Mouse (Mus musculus) lung, postnatal 0 days (tissue): ENCODE data around the gene Gng2. TPM values are rescaled to one million over a fixed set of nuclear protein-coding genes. Genes with fewer than 3 reads are reported as not detected.
"Not testable (repeated sequence)": the region's sequence is repeated elsewhere in the genome, so short reads cannot be mapped to it uniquely, and the experiment has no call there.

Experiments used
- ATAC-seq: fragments of 200-750 bp; cut with Nextera tagmentation; 2 replicates; pipeline ENCODE4 v1.8.0; 2017; ENCODE audit warnings: moderate library complexity
- DNase-seq: peaks from one replicate; pipeline ENCODE4 v3.0.0-alpha.2; 2016; ENCODE audit warnings: low spot score
- H3K27ac ChIP-seq: fragments of 300-500 bp; sonication (generic); 2 replicates; pipeline ENCODE4 v1.5.1; 2014; ENCODE audit warnings: antibody characterized with exemption, mild to moderate bottlenecking, low read length, mixed read lengths
- H3K27me3 ChIP-seq: fragments of 300-500 bp; sonication (generic); replicated peaks from 2 replicates; pipeline ENCODE4 v1.6.1; 2014; ENCODE audit warnings: low read length, mixed read lengths; ENCODE audit not compliant: insufficient read depth
- H3K36me3 ChIP-seq: fragments of 300-500 bp; sonication (generic); 2 replicates; pipeline ENCODE4 v1.6.1; 2014; ENCODE audit warnings: low read length, mixed read lengths; ENCODE audit not compliant: insufficient read depth
- H3K4me1 ChIP-seq: fragments of 300-500 bp; sonication (generic); 2 replicates; pipeline ENCODE4 v1.6.1; 2014; ENCODE audit warnings: antibody characterized with exemption, low read depth, low read length, mixed read lengths; ENCODE audit not compliant: insufficient read depth
- H3K4me2 ChIP-seq: fragments of 300-500 bp; sonication (generic); replicated peaks from 2 replicates; pipeline ENCODE4 v1.6.1; 2014; ENCODE audit warnings: low read depth, mild to moderate bottlenecking, low read length, moderate library complexity, mixed read lengths
- H3K4me3 ChIP-seq: fragments of 300-500 bp; sonication (generic); 2 replicates; pipeline ENCODE4 v1.5.1; 2014; ENCODE audit warnings: low read depth, low read length
- H3K9ac ChIP-seq: fragments of 300-500 bp; sonication (generic); replicated peaks from 2 replicates; pipeline ENCODE4 v1.6.1; 2014; ENCODE audit warnings: low read depth, mild to moderate bottlenecking
- H3K9me3 ChIP-seq: fragments of 300-500 bp; sonication (generic); 2 replicates; pipeline ENCODE4 v1.6.1; 2016; ENCODE audit warnings: low read length, mixed read lengths
- CTCF ChIP-seq: IDR thresholded peaks from 2 replicates; pipeline ENCODE4 v1.5.1; 2016; ENCODE audit warnings: antibody characterized with exemption, mild to moderate bottlenecking
- EP300 ChIP-seq: IDR thresholded peaks from 2 replicates; pipeline ENCODE4 v1.6.1; 2016; ENCODE audit warnings: antibody characterized with exemption, mild to moderate bottlenecking, control low read depth
- WGBS: fragments of 180-500 bp; shearing (Covaris S2); extraction: QIAGEN DNeasy Blood & Tissue Kit; methylation state at CpG from one replicate; pipeline ENCODE4 v1.1.7; 2014; 5-methylcytosine and 5-hydroxymethylcytosine counted together
- polyA plus RNA-seq: library from polyadenylated mRNA; unstranded; fragments of >200 nt; fragmentation: Nextera tagmentation; extraction: Ambion mirVana; gene quantifications from 2 replicates; pipeline ENCODE4 v1.2.1, GENCODE M21; 2015

The Gng2 gene
- polyA plus RNA-seq, 1 experiment from 2014 or later = 27.9 TPM

DNA sequence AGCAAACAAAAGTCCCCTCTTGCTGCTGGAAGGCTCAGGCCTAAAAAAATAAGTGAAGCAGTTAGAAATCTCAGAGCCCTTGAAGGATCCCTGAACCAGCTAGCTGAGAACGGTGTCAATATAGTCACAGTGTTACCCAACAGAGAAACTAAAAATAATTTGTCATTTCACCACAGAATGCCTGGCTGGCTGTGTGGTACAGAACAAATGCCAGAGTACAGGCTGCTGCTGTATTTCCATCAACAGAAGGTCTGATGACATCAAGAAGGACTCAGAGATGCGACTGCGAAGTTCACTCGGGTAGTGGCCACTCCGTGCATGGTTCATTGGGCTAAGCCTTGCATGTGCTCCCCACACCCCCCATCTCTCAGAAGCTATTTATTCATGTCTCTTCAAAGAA lies 89.9 kb downstream of the Gng2 start:
- Histone ChIP-seq H3K4me1 (no peaks in the 10 kb centered on the region), H3K27ac (no peak overlapping the region), H3K4me3 (no peak overlapping the region), H3K27me3 (no peaks in the 10 kb centered on the region), H3K9ac (no peak overlapping the region), H3K36me3 (no peaks in the 10 kb centered on the region), H3K4me2 (no peak overlapping the region), H3K9me3 (no peaks in the 10 kb centered on the region)
- ATAC-seq = no peak
- WGBS = 89% methylated on average over 5 of the region's 5 CpGs
- TF ChIP-seq CTCF = no peak
- DNase-seq = no peak

DNA sequence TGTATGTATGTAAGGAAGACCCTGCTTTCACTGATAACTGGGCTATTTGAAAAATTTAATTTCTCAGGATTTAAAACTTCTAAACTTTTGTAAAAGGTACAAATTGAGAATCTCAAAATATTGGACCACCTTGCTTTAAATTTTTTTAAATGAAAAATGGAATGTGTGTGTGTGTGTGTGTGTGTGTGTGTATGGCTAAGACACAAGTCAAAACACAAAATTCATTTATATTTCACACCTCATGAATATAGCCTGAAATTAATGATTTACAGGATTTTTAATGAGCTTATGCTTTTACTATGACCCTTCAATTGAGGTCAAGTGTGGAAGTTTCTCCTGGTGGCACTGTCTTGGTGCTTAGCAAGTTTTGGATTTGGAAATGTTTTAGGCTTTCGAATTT lies 93.0 kb downstream of the Gng2 start:
- H3K9ac ChIP-seq, DNase-seq, H3K36me3 ChIP-seq, H3K4me2 ChIP-seq, H3K4me3 ChIP-seq, H3K27me3 ChIP-seq, ATAC-seq, H3K27ac ChIP-seq, H3K4me1 ChIP-seq, H3K9me3 ChIP-seq: not testable (repeated sequence)
- WGBS = 84% methylated on average over 1 of the region's 1 CpGs

DNA sequence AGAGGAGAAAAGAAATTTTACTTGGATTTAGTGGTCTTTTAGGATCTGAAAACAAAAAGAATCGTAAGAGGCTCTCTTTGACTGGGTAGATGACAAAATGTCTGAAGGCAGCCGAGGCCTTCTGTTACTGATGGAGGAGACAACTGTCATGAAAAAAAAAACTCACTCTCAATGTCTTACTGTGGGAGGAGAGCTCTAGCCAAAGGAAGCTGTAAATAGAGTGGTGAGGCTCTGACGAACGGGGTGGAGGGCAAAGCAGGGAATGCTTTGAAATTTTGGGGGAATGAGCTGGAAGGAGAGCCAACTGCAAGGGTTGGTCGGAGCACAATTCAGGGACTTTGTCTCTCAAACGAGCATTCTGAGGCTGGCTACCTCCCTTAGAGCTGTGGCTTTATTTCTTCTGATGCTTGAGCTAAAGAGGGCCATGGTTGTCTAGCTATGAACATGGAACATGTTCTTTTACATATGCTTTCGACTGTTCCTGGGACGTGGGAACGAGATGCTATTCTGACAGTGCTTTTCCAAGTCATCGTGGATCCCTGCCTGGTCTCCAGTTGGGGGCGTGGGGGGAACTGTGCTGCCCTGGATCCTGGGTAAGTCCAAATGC lies 103.1 kb downstream of the Gng2 start:
- no peak for DNase-seq
- 71% methylated on average over 11 of the region's 11 CpGs for WGBS
- no peak for ATAC-seq
- no peaks in the 10 kb centered on the region for H3K27me3 ChIP-seq
- TF ChIP-seq EP300 = no peak
- no peak for TF ChIP-seq CTCF
- no peaks in the 10 kb centered on the region for H3K36me3 ChIP-seq
- H3K9ac ChIP-seq = no peak overlapping the region
- H3K4me2 ChIP-seq = no peak overlapping the region
- H3K4me3 ChIP-seq = no peak overlapping the region
- no peaks in the 10 kb centered on the region for H3K9me3 ChIP-seq
- H3K27ac ChIP-seq = no peak overlapping the region
- no peaks in the 10 kb centered on the region for H3K4me1 ChIP-seq

DNA sequence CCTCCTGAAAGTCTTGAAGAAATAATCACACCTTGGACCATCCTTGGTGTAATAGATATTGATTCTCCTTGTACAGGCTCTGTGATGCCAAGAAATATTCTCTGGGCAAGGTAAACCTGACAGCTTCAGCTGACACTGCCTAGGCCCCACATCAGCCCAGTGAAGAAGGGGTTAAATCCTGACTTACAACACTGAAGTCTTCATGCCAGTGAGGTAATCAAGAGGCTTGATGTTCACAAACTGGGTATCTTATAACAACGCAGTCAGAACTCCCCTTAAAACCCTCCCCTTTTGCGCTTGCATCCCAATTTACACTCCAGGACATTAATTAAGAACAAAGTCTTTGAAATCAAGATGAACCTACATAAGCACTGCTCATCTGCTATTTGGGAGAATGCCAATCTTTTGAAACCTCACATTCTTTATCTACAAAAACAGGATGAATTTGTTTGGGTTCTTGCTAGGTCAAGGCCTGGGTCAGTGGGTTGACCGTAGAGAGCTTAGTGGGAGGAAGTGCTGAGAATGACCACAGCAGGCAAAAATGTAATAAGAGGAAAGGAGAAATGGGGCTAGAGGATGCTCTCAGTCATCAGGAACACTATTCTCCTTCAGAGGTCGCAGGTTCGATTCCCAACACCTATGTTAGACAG lies 110.0 kb downstream of the Gng2 start:
- H3K27ac ChIP-seq = no peak overlapping the region
- no peaks in the 10 kb centered on the region for H3K27me3 ChIP-seq
- 49% methylated on average over 5 of the region's 5 CpGs for WGBS
- no peak overlapping the region for H3K4me2 ChIP-seq
- peak; percentile 86 for TF ChIP-seq EP300
- no peak for TF ChIP-seq CTCF
- DNase-seq (peak; percentile 62), ATAC-seq (peak; percentile 85)
- H3K9me3 ChIP-seq = no peaks in the 10 kb centered on the region
- H3K9ac ChIP-seq = no peak overlapping the region
- no peaks in the 10 kb centered on the region for H3K36me3 ChIP-seq
- peaks cover 3% of the 10 kb centered on the region; the same call in 1 of the 2 replicates for H3K4me1 ChIP-seq
- H3K4me3 ChIP-seq = no peak overlapping the region

DNA sequence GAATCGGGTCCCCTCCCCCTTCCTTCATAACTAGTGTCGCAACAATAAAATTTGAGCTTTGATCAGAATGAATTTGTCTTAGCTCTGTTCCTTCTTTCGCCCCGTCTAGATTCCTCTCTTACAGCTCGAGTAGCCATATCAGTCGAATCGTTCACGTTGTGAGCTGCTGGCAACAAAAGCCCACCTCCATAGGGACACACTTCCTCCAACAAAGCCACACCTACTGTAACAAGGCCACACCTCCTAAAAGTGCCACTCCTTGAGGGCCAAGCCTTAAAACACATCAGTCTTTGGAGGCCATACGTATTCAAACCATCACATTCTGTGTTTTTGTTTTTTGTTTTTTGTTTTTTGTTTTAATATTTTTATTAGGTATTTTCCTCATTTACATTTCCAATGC lies 112.3 kb downstream of the Gng2 start:
- not testable (repeated sequence) for DNase-seq, H3K27ac ChIP-seq, H3K4me2 ChIP-seq, H3K36me3 ChIP-seq, H3K4me1 ChIP-seq, H3K27me3 ChIP-seq, ATAC-seq, H3K9ac ChIP-seq, H3K9me3 ChIP-seq, H3K4me3 ChIP-seq
- WGBS = 77% methylated on average over 9 of the region's 9 CpGs

DNA sequence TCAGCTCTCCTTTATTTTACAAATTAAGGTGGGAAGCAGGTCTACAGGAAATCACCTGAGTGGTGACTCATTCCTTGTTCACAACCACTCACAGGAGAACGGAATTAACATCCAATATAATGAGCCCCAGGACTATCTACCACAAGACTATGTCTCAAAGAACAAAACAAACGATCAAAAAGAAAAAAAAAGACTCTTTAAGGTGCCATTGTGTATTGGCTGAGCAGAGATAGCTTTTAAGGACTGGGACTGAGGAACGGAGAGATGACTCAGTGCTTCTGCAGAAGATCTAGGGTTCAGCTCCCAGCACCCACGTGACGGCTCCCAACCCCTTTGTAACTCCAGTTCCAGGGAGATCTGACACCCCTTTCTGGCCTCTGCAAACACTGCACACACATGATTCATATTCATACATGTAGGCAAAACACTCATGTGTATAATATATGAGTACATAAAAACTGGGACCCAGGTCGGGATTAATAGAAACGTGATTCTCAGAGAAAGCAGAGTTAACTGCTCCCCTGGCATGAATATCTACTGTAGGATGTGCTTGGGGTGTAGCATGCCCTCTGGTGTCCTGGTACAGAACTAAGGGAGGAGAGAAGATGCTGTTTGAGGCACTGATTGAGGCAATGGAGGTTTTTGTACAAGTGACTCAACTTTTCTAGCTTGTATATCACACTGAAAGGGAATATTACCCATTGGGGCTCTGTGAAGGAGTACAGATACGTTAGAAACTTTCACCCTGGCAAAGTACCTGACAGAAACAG lies 115.9 kb downstream of the Gng2 start:
- no peak overlapping the region for H3K4me3 ChIP-seq
- H3K27me3 ChIP-seq = no peaks in the 10 kb centered on the region
- 77% methylated on average over 8 of the region's 8 CpGs for WGBS
- no peaks in the 10 kb centered on the region for H3K9me3 ChIP-seq
- TF ChIP-seq CTCF (no peak), EP300 (no peak)
- ATAC-seq (no peak), DNase-seq (no peak)
- H3K27ac ChIP-seq = no peak overlapping the region
- no peak overlapping the region for H3K4me2 ChIP-seq
- no peaks in the 10 kb centered on the region for H3K4me1 ChIP-seq
- no peak overlapping the region for H3K9ac ChIP-seq
- H3K36me3 ChIP-seq = no peaks in the 10 kb centered on the region
